Mouse (Mus musculus): ENCODE results near the gene Col15a1.

DNA sequence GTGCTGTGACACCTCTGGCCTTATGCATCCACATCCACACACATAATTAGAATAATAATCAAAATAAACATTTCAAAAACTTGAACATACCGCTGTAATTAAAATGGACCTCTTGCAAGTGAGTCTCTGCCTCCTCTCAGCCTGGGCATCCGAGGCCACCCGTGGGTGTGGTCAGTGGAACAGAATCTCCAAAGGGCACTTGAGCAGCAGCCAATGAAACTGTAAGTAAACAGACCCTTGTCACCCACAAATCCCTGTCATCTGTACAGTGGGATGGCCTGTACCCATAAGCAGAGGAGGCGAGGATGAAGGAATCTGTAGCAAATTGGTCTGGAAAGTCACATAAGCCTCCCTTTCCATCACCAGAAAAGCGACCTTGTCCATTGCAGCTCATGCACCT lies 32.9 kb downstream of the Col15a1 start:
- TF ChIP-seq CTCF (IDR thresholded peaks at IDR 0.05; ENCODE audit: low read depth) (no peak), EP300 (IDR thresholded peaks at IDR 0.05; ENCODE audit: low read depth) (no peak)

Data from liver, embryonic 14.5 days (tissue).